Mouse (Mus musculus) liver, adult 2 months (tissue): Measurements from ENCODE around the gene Efcab6. TPM values are rescaled to one million over a fixed set of nuclear protein-coding genes. Genes with fewer than 3 reads are reported as not detected.

ENCODE experiments used
- DNase-seq: peaks from one replicate; pipeline ENCODE4 v3.0.0-alpha.2; 2011; ENCODE audit warnings: low read depth, low spot score; ENCODE audit errors: extremely low read depth
- H3K27ac ChIP-seq: fragments of 200-500 bp; replicated peaks from 2 replicates; pipeline ENCODE4 v1.5.1; 2012; ENCODE audit warnings: low read depth, mild to moderate bottlenecking, control low read depth, inconsistent platforms, low read length; ENCODE audit not compliant: insufficient read depth
- H3K27me3 ChIP-seq: fragments of 200-500 bp; 2 replicates; pipeline ENCODE4 v1.6.1; 2012; ENCODE audit warnings: mild to moderate bottlenecking, moderate library complexity, low read length, inconsistent platforms; ENCODE audit not compliant: control insufficient read depth, insufficient read depth
- H3K36me3 ChIP-seq: fragments of 200-500 bp; 2 replicates; pipeline ENCODE4 v1.6.1; 2012; ENCODE audit warnings: low read length, inconsistent platforms; ENCODE audit not compliant: control insufficient read depth, insufficient read depth
- H3K4me1 ChIP-seq: fragments of 200-500 bp; 2 replicates; pipeline ENCODE4 v1.6.1; 2011; ENCODE audit warnings: low read length; ENCODE audit not compliant: control insufficient read depth, insufficient read depth
- H3K4me3 ChIP-seq: fragments of 200-500 bp; 2 replicates; pipeline ENCODE4 v1.5.1; 2011; ENCODE audit warnings: low read depth, mild to moderate bottlenecking, control low read depth, low read length, moderate library complexity; ENCODE audit not compliant: insufficient read depth
- H3K79me2 ChIP-seq: fragments of 200-500 bp; 2 replicates; pipeline ENCODE4 v1.6.1; 2012; ENCODE audit warnings: inconsistent platforms, mild to moderate bottlenecking, low read length, moderate library complexity; ENCODE audit not compliant: control insufficient read depth, insufficient read depth
- H3K9ac ChIP-seq: fragments of 200-500 bp; 2 replicates; pipeline ENCODE4 v1.6.1; 2012; ENCODE audit warnings: low read depth, mild to moderate bottlenecking, control low read depth, inconsistent platforms, low read length
- CTCF ChIP-seq: fragments of 200-500 bp; IDR thresholded peaks from 2 replicates; pipeline ENCODE4 v1.5.1; 2011; ENCODE audit warnings: low read depth, low read length, control low read depth
- POLR2A ChIP-seq: fragments of 200-500 bp; IDR thresholded peaks from 2 replicates; pipeline ENCODE4 v1.6.1; 2011; ENCODE audit warnings: low read length, control low read depth; ENCODE audit not compliant: insufficient read depth; ENCODE audit errors: extremely low read depth
- WGBS: fragments of 180-500 bp; shearing (Covaris S2); methylation state at CpG from one replicate; pipeline ENCODE4 v1.1.7; 2018; 5-methylcytosine and 5-hydroxymethylcytosine counted together
- polyA plus RNA-seq: library from polyadenylated mRNA; depleted of rRNA; stranded (reverse); fragments of >200 nt; gene quantifications from 2 replicates; pipeline ENCODE4 v1.2.3, GENCODE M21; 2012
- total RNA-seq: library from RNA; depleted of rRNA; stranded (reverse); fragments of >200 nt; gene quantifications from 2 replicates; pipeline ENCODE4 v1.2.3, GENCODE M21; 2014

Gene Efcab6
- total and polyA plus RNA-seq, 2 experiments, result not detected

- Histone ChIP-seq H3K79me2 (no peaks in the 10 kb centered on the region), H3K9ac (no peak overlapping the region), H3K36me3 (no peaks in the 10 kb centered on the region), H3K4me1 (no peaks in the 10 kb centered on the region), H3K4me3 (no peak overlapping the region), H3K27ac (no peak overlapping the region), H3K27me3 (no peaks in the 10 kb centered on the region)
- TF ChIP-seq CTCF, result no peak
- no peak for TF ChIP-seq POLR2A
- WGBS, result 75% methylated on average over 6 of the region's 6 CpGs
- DNase-seq, result no peak
Measured at GRCm38 (mm10) chr15:84024851-84025250, 40.3 kb downstream of the Efcab6 start.

GRCm38 (mm10) chr15:84009366-84010083, 55.7 kb downstream of the Efcab6 start:
- DNase-seq, result no peak
- Histone ChIP-seq H3K9ac (no peak overlapping the region), H3K27me3 (no peaks in the 10 kb centered on the region), H3K27ac (no peak overlapping the region), H3K36me3 (no peaks in the 10 kb centered on the region), H3K4me3 (no peak overlapping the region), H3K4me1 (no peaks in the 10 kb centered on the region), H3K79me2 (no peaks in the 10 kb centered on the region)
- TF ChIP-seq POLR2A, result no peak
- TF ChIP-seq CTCF, result no peak
- 53% methylated on average over 17 of the region's 17 CpGs for WGBS

- H3K36me3 ChIP-seq, result no peaks in the 10 kb centered on the region
- H3K4me1 ChIP-seq, result no peaks in the 10 kb centered on the region
- no peak for DNase-seq
- H3K27ac ChIP-seq, result no peak overlapping the region
- H3K27me3 ChIP-seq, result no peaks in the 10 kb centered on the region
- TF ChIP-seq CTCF (no peak), POLR2A (no peak)
- no peak overlapping the region for H3K4me3 ChIP-seq
- no peaks in the 10 kb centered on the region for H3K79me2 ChIP-seq
- 84% methylated on average over 14 of the region's 14 CpGs for WGBS
- H3K9ac ChIP-seq, result no peak overlapping the region
Measured at GRCm38 (mm10) chr15:84004306-84004705, 60.9 kb downstream of the Efcab6 start.

- H3K4me1 ChIP-seq, result no peaks in the 10 kb centered on the region
- TF ChIP-seq POLR2A (no peak), CTCF (no peak)
- no peaks in the 10 kb centered on the region for H3K36me3 ChIP-seq
- H3K27ac ChIP-seq, result no peak overlapping the region
- no peaks in the 10 kb centered on the region for H3K27me3 ChIP-seq
- no peak overlapping the region for H3K4me3 ChIP-seq
- H3K9ac ChIP-seq, result no peak overlapping the region
- no peaks in the 10 kb centered on the region for H3K79me2 ChIP-seq
- 67% methylated on average over 3 of the region's 3 CpGs for WGBS
- no peak for DNase-seq
Measured at GRCm38 (mm10) chr15:83999071-83999470, 66.1 kb downstream of the Efcab6 start.

GRCm38 (mm10) chr15:83998586-83998985, 66.6 kb downstream of the Efcab6 start:
- Histone ChIP-seq H3K9ac (no peak overlapping the region), H3K79me2 (no peaks in the 10 kb centered on the region), H3K4me1 (no peaks in the 10 kb centered on the region), H3K36me3 (no peaks in the 10 kb centered on the region), H3K4me3 (no peak overlapping the region), H3K27ac (no peak overlapping the region), H3K27me3 (no peaks in the 10 kb centered on the region)
- TF ChIP-seq POLR2A, result no peak
- no peak for TF ChIP-seq CTCF
- WGBS, result 61% methylated on average over 7 of the region's 7 CpGs
- no peak for DNase-seq

GRCm38 (mm10) chr15:83998115-83998514, 67.1 kb downstream of the Efcab6 start:
- Histone ChIP-seq H3K9ac (no peak overlapping the region), H3K27me3 (no peaks in the 10 kb centered on the region), H3K79me2 (no peaks in the 10 kb centered on the region), H3K4me1 (no peaks in the 10 kb centered on the region), H3K4me3 (no peak overlapping the region), H3K36me3 (no peaks in the 10 kb centered on the region), H3K27ac (no peak overlapping the region)
- TF ChIP-seq POLR2A, result no peak
- TF ChIP-seq CTCF, result no peak
- DNase-seq, result no peak
- WGBS, result 35% methylated on average over 19 of the region's 19 CpGs
